Mouse (Mus musculus) midbrain, embryonic 13.5 days (tissue): ENCODE results near the gene Cldn24. TPM values are rescaled to one million over a fixed set of nuclear protein-coding genes. Genes with fewer than 3 reads are reported as not detected.

Experiments
- polyA plus RNA-seq: library from polyadenylated mRNA; unstranded; fragments of >200 nt; fragmentation: Nextera tagmentation; extraction: Ambion mirVana; gene quantifications from 2 replicates; pipeline ENCODE4 v1.2.1, GENCODE M21; 2015

The Cldn24 gene
- polyA plus RNA-seq, 1 experiment from 2014 or later = not detected

Other genes with a start within 250 kb of the Cldn24 start
- gene Ing2, start 146.6 kb upstream of the Cldn24 start, polyA plus RNA-seq = 6.5 and 8.9 TPM in 2 replicates
- gene Cdkn2aip, start 108.2 kb upstream of the Cldn24 start, polyA plus RNA-seq = 44.3 and 45.7 TPM in 2 replicates
- gene Cldn22, start 2.3 kb downstream of the Cldn24 start, polyA plus RNA-seq = not detected in 2 replicates
- 4.8 and 5.1 TPM in 2 replicates for gene Wwc2, start 168.8 kb downstream of the Cldn24 start, polyA plus RNA-seq